Comparison of ENCODE assay signal across 8 mouse cellular contexts in the genomic region with DNA sequence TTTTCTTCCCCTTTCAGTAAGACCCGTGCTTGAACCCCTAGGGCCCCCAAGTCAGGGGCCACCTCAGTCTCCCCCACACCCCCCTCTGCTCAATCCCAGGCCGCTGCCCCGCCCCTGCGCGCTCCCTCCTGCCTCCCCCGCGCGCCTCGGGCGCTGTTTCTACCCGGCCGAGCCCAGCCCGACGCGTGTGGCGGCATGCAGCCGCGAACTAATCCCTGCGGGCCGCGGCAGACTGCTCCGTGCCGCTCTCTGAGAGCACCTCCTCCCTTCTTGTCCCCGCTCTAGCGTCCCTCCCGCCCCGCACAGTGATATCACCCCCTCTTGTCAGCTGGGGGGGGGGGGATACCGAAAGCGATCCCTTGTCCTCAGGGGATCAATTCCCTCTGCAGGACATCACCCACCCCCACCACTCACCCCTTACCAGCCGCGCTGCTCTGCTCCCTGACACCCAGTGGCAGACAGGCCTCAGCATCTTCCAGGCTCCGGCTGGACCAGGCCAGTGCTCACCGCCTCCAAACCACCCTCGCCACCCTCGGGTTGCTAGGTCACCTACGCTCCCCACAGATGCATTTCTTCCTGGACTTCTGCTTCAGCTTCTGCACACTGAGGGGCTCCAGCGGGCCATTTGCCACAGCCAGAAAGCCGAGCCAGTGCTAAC. TPM values are rescaled to one million over a fixed set of nuclear protein-coding genes. Genes with fewer than 3 reads are reported as not detected.
DNase-seq lines count a peak whose midpoint lies in the region; ATAC-seq lines count a peak whose summit lies in the region.

No protein-coding gene starts in this region.

- peak overlapping the region; percentile 23; the same call in 1 of the 2 replicates for H3K9ac ChIP-seq in kidney, embryonic 15.5 days
- peak overlapping the region; percentile 49; the same call in 1 of the 2 replicates for H3K9ac ChIP-seq in hindbrain, embryonic 13.5 days
- peak overlapping the region; percentile 31 for H3K9ac ChIP-seq in midbrain, embryonic 15.5 days

- peaks cover 37% of the 10 kb centered on the region for H3K4me1 ChIP-seq in kidney, embryonic 15.5 days
- H3K4me1 ChIP-seq in hindbrain, embryonic 13.5 days (replicated peaks), result peaks cover 53% of the 10 kb centered on the region
- peaks cover 40% of the 10 kb centered on the region for H3K4me1 ChIP-seq in midbrain, embryonic 15.5 days

- 0 out of 2 replicates have a peak overlapping the region, but pooled peaks have one; percentile 22 for H3K27ac ChIP-seq in kidney, embryonic 15.5 days
- no peak overlapping the region for H3K27ac ChIP-seq in hindbrain, embryonic 13.5 days
- no peak overlapping the region for H3K27ac ChIP-seq in midbrain, embryonic 15.5 days

- H3K36me3 ChIP-seq in kidney, embryonic 15.5 days, result no peaks in the 10 kb centered on the region
- no peaks in the 10 kb centered on the region for H3K36me3 ChIP-seq in hindbrain, embryonic 13.5 days
- no peaks in the 10 kb centered on the region for H3K36me3 ChIP-seq in midbrain, embryonic 15.5 days (replicated peaks)

- H3K4me2 ChIP-seq in kidney, embryonic 15.5 days, result peak overlapping the region; percentile 55
- H3K4me2 ChIP-seq in hindbrain, embryonic 13.5 days, result peak overlapping the region; percentile 53
- H3K4me2 ChIP-seq in midbrain, embryonic 15.5 days, result peak overlapping the region; percentile 53

- WGBS in kidney, embryonic 15.5 days, result 2% methylated on average over 36 of the region's 38 CpGs
- WGBS in hindbrain, embryonic 13.5 days, result under 1% methylated on average over 35 of the region's 38 CpGs
- WGBS in midbrain, embryonic 15.5 days, result 1% methylated on average over 36 of the region's 38 CpGs

- peaks cover 100% of the 10 kb centered on the region for H3K27me3 ChIP-seq in kidney, embryonic 15.5 days
- peaks cover 97% of the 10 kb centered on the region for H3K27me3 ChIP-seq in hindbrain, embryonic 13.5 days
- H3K27me3 ChIP-seq in midbrain, embryonic 15.5 days (replicated peaks), result peaks cover 62% of the 10 kb centered on the region

- no peak for DNase-seq in kidney, adult 11 months
- DNase-seq in ZHBTc4 (ENCODE audit: low read depth, low spot score), result peak; percentile 68
- no peak for DNase-seq in gastrocnemius, postnatal 14 days
- DNase-seq in yolk sac, embryonic 10.5 days (ENCODE audit: low spot score), result no peak
- DNase-seq in right cerebral cortex, adult 18-20 months, result no peak

- intact Hi-C loops in gastrocnemius, postnatal 14 days (cut with DNase I; ENCODE audit: low total_unique reads), result no loop called here

- ATAC-seq in kidney, embryonic 15.5 days (replicated peaks; ENCODE audit: low FRiP score), result peak; percentile 41; the same call in 1 of the 2 replicates
- no peak for ATAC-seq in hindbrain, embryonic 13.5 days (ENCODE audit: low FRiP score)
- peak; percentile 35; the same call in 1 of the 2 replicates for ATAC-seq in midbrain, embryonic 15.5 days (replicated peaks)

- no peaks in the 10 kb centered on the region for H3K9me3 ChIP-seq in kidney, embryonic 15.5 days (replicated peaks)
- H3K9me3 ChIP-seq in hindbrain, embryonic 13.5 days, result no peaks in the 10 kb centered on the region
- no peaks in the 10 kb centered on the region for H3K9me3 ChIP-seq in midbrain, embryonic 15.5 days

- H3K4me3 ChIP-seq in kidney, embryonic 15.5 days (replicated peaks), result peak overlapping the region; percentile 30
- peak overlapping the region; percentile 25 for H3K4me3 ChIP-seq in hindbrain, embryonic 13.5 days
- H3K4me3 ChIP-seq in midbrain, embryonic 15.5 days, result peak overlapping the region; percentile 26

RNA-seq across cellular contexts. Expression of a gene that starts 3.3 kb away (rescaled TPM):
- 0.43 and 0.89 TPM in 2 replicates for polyA plus RNA-seq in kidney, embryonic 15.5 days (2015; fragmentation: Nextera tagmentation; extraction: Ambion mirVana)
- polyA plus RNA-seq in hindbrain, embryonic 13.5 days (2015; fragmentation: Nextera tagmentation; extraction: Ambion mirVana), result 0.19 and 0.45 TPM in 2 replicates
- polyA plus RNA-seq in midbrain, embryonic 15.5 days (2015; fragmentation: Nextera tagmentation; extraction: Ambion mirVana), result 0.34 and 0.37 TPM in 2 replicates
- under 1 TPM in 1 of 2 experiments, not detected in 1; 0.10 TPM for total RNA-seq in gastrocnemius, postnatal 14 days (2021)

RNA-seq across cellular contexts. Expression of a gene that starts 22.9 kb away (rescaled TPM):
- polyA plus RNA-seq in kidney, embryonic 15.5 days (2015; fragmentation: Nextera tagmentation; extraction: Ambion mirVana), result 2.0 and 2.3 TPM in 2 replicates
- 3.6 and 4.5 TPM in 2 replicates for polyA plus RNA-seq in hindbrain, embryonic 13.5 days (2015; fragmentation: Nextera tagmentation; extraction: Ambion mirVana)
- 5.6 and 7.2 TPM in 2 replicates for polyA plus RNA-seq in midbrain, embryonic 15.5 days (2015; fragmentation: Nextera tagmentation; extraction: Ambion mirVana)
- 1 to 10 TPM in 1 of 2 experiments, under 1 TPM in 1; 0.49 to 1.7 TPM for total RNA-seq in gastrocnemius, postnatal 14 days (2021)

RNA-seq across cellular contexts. Expression of a gene that starts 45.6 kb away (rescaled TPM):
- 0.44 and 0.73 TPM in 2 replicates for polyA plus RNA-seq in kidney, embryonic 15.5 days (2015; fragmentation: Nextera tagmentation; extraction: Ambion mirVana)
- polyA plus RNA-seq in hindbrain, embryonic 13.5 days (2015; fragmentation: Nextera tagmentation; extraction: Ambion mirVana), result 0.16 and 0.21 TPM in 2 replicates
- polyA plus RNA-seq in midbrain, embryonic 15.5 days (2015; fragmentation: Nextera tagmentation; extraction: Ambion mirVana), result not detected in 2 replicates
- 100 to 1,000 TPM in 1 of 2 experiments, 10 to 100 TPM in 1; 76.2 to 109 TPM for total RNA-seq in gastrocnemius, postnatal 14 days (2021)
